Mouse (Mus musculus) E14TG2a.4 (cell line): Measurements from ENCODE around the gene Znhit6.

Experiments
- CTCF ChIP-seq: conservative IDR thresholded peaks from 2 replicates; pipeline ENCODE4 v1.5.1; 2014; ENCODE audit warnings: low read length
- NANOG ChIP-seq: IDR thresholded peaks from 2 replicates; pipeline ENCODE4 v1.6.1; 2014; ENCODE audit warnings: borderline replicate concordance, low read length, mixed read lengths

DNA sequence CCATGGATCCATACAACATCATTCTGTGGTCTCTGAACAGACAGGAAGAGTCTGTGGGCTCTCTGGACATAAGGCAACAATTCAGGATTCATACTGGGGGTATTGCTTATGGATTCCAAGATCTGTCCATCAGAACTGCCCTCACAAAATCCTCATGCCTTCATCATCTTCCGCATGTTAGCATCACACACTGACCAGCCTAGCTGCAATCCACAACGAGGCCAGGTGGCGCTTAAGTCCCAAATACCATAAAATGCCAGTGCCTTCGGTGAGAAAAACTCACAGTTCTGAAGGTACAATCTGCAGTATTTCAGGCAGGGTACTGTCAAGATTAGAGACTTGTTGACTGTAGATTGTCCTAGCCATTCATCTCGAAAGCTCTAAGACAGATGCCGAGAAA lies 69.5 kb downstream of the Znhit6 start:
- TF ChIP-seq CTCF, result no peak
- TF ChIP-seq NANOG, result no peak
